Mouse (Mus musculus) thymus, adult 2 months (tissue): ENCODE measurements around the gene Rasgrp1.

Source experiments
- CTCF ChIP-seq: fragments of 200-500 bp; IDR thresholded peaks from 2 replicates; pipeline ENCODE4 v1.5.1; 2012; ENCODE audit warnings: mild to moderate bottlenecking, control low read depth, low read length, moderate library complexity, borderline replicate concordance; ENCODE audit not compliant: control insufficient read depth, poor library complexity, insufficient read depth; ENCODE audit errors: extremely low read depth
- POLR2A ChIP-seq: fragments of 200-500 bp; IDR thresholded peaks from 2 replicates; pipeline ENCODE4 v1.6.1; 2012; ENCODE audit warnings: mild to moderate bottlenecking, low read length, control low read depth, moderate library complexity; ENCODE audit not compliant: control insufficient read depth, poor library complexity, insufficient read depth; ENCODE audit errors: extremely low read depth

DNA sequence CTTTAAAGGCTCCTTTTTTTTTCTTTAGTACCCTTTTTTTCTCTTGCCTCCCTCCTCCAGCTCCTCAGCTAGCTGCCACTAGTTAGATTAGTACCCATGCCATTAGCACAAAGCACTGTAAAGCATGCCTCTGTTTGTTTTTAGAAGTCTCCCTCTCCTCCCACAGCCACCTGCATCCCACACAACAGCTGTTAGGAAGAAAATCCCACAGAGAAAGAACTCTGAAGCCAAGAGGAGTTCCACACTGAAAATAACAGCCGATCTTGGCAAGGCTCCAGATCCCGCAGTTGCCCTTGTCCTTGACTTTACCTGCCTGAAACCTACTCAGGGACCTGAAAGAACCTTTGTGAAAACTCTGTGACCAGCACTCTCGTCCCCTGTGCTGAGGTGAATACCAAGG, 38.5 kb upstream of the Rasgrp1 start:
- TF ChIP-seq POLR2A (no peak), CTCF (no peak)
